Comparison of ENCODE assay signal across 8 mouse cellular contexts in the genomic region with DNA sequence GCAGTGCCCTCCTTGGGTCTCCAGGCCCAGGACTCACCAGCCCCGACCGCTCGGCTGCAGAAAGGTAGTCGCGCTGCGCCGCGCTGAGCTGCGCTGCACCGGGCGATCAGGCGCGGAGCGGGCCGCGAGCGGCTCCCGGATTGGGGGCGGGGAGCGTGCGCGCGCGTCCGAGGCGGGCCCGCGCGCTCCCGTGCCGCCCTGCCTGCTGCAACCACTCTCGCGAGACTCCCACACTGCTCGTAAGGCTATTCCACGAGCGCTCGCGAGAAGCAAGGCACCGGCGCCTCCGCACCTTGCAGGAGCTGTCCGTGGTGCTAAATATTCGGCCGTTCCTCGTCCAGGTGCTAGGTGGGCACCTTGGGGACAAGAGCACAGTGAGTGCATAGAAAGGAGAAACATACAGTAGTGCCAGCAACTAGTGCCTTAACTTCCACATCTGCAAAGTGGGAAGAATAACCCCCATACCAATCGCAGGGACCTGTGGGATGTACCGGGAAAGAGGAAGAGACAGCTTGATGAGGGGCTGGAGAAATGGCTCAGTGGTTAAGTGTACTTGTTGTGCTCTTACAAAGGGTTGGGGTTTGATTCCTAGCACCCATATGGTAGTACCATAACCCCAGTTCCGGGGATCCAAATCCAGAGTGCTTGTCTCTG. TPM values are rescaled to one million over a fixed set of nuclear protein-coding genes. Genes with fewer than 3 reads are reported as not detected.
DNase-seq lines count a peak whose midpoint lies in the region; ATAC-seq and TF ChIP-seq lines count a peak whose summit lies in the region.

Scamp5 (minus strand) TSS at position 165 of the 654 bp plus-strand sequence.

- TF ChIP-seq CTCF in thymus, adult 2 months (IDR thresholded peaks at IDR 0.05; ENCODE audit: borderline replicate concordance, control insufficient read depth, extremely low read depth, insufficient read depth, low read length, poor library complexity), result 0 out of 2 replicates have a peak, but pooled peaks have one; percentile 21

- WGBS in hindbrain, embryonic 10.5 days, result 2% methylated on average over 48 of the region's 48 CpGs
- WGBS in lung, embryonic 15.5 days, result 2% methylated on average over 35 of the region's 48 CpGs
- WGBS in thymus, adult 2 months, result 2% methylated on average over 48 of the region's 48 CpGs

- peak within 1 kb of the TSS; percentile 60 for H3K9ac ChIP-seq in lung, embryonic 15.5 days

- peaks cover 28% of the 10 kb centered on the region for H3K4me1 ChIP-seq in hindbrain, embryonic 10.5 days (replicated peaks)
- peaks cover 9% of the 10 kb centered on the region for H3K4me1 ChIP-seq in lung, embryonic 15.5 days
- H3K4me1 ChIP-seq in thymus, adult 2 months (replicated peaks; ENCODE audit: control insufficient read depth, insufficient read depth, low read length), result peaks cover 8% of the 10 kb centered on the region

- peak; percentile 71 for DNase-seq in MEL-GATA-1-ER (ENCODE audit: extremely low read depth, low read depth)
- DNase-seq in cerebellum, adult 8-10 months, result peak; percentile 91
- peak; percentile 82 to 92 for DNase-seq in frontal cortex, adult 2 months (ENCODE audit: extremely low spot score in 1 of 2, low spot score in 1 of 2)
- peak; percentile 90 for DNase-seq in hindbrain, embryonic 10.5 days (ENCODE audit: low spot score)
- peak; percentile 68 for DNase-seq in layer of hippocampus, adult 9-10 months (ENCODE audit: low spot score)
- peak; percentile 83 for DNase-seq in ovary, adult 18-20 months (ENCODE audit: low spot score)
- DNase-seq in thymus, adult 2 months, result peak; percentile 87

- peak within 1 kb of the TSS; percentile 78 for H3K4me3 ChIP-seq in hindbrain, embryonic 10.5 days
- H3K4me3 ChIP-seq in lung, embryonic 15.5 days, result peak within 1 kb of the TSS; percentile 64
- H3K4me3 ChIP-seq in thymus, adult 2 months (ENCODE audit: control insufficient read depth, insufficient read depth, low read length), result peak within 1 kb of the TSS; percentile 38

- no peaks in the 10 kb centered on the region for H3K9me3 ChIP-seq in hindbrain, embryonic 10.5 days
- H3K9me3 ChIP-seq in lung, embryonic 15.5 days, result no peaks in the 10 kb centered on the region

- peak; percentile 89 for ATAC-seq in lung, embryonic 15.5 days (ENCODE audit: borderline replicate concordance, extremely low read depth, low FRiP score, low TSS enrichment)

- peak within 1 kb of the TSS; percentile 95 for H3K4me2 ChIP-seq in lung, embryonic 15.5 days

- H3K27ac ChIP-seq in hindbrain, embryonic 10.5 days, result peak within 1 kb of the TSS; percentile 91
- H3K27ac ChIP-seq in lung, embryonic 15.5 days, result no peak within 1 kb of the TSS
- H3K27ac ChIP-seq in thymus, adult 2 months (ENCODE audit: control insufficient read depth, insufficient read depth, low read length), result no peak within 1 kb of the TSS

- H3K36me3 ChIP-seq in hindbrain, embryonic 10.5 days, result no peaks in the 10 kb centered on the region
- H3K36me3 ChIP-seq in lung, embryonic 15.5 days, result no peaks in the 10 kb centered on the region
- no peaks in the 10 kb centered on the region for H3K36me3 ChIP-seq in thymus, adult 2 months (ENCODE audit: control insufficient read depth, insufficient read depth, low read length)

- peaks cover 11% of the 10 kb centered on the region; the same call in 1 of the 2 replicates for H3K27me3 ChIP-seq in hindbrain, embryonic 10.5 days (ENCODE audit: insufficient read depth, poor library complexity, severe bottlenecking)
- peaks cover 7% of the 10 kb centered on the region for H3K27me3 ChIP-seq in lung, embryonic 15.5 days
- H3K27me3 ChIP-seq in thymus, adult 2 months (ENCODE audit: control insufficient read depth, insufficient read depth, low read length), result peaks cover 3% of the 10 kb centered on the region; the same call in 1 of the 2 replicates

- TF ChIP-seq POLR2A in thymus, adult 2 months (IDR thresholded peaks at IDR 0.05; ENCODE audit: control insufficient read depth, extremely low read depth, insufficient read depth, low read length, poor library complexity), result no peak

RNA-seq across cellular contexts. Expression of gene Scamp5, which starts in this region (rescaled TPM):
- 343 and 371 TPM in 2 replicates for polyA plus RNA-seq in frontal cortex, adult 2 months (2012; rRNA removed)
- 18.2 and 28.9 TPM in 2 replicates for polyA plus RNA-seq in hindbrain, embryonic 10.5 days (2016; fragmentation: Nextera tagmentation; extraction: Ambion mirVana)
- polyA plus RNA-seq in lung, embryonic 15.5 days (2015; fragmentation: Nextera tagmentation; extraction: Ambion mirVana), result 6.3 and 6.9 TPM in 2 replicates
- polyA plus RNA-seq in thymus, adult 2 months (2012; rRNA removed), result 9.3 and 12.1 TPM in 2 replicates

Comparison
In these comparisons a context has a peak if more than half of its experiments do, and no peak if none do; other contexts are left out.
1. RNA of gene Scamp5 (polyA plus RNA-seq): 343 to 371 TPM in frontal cortex, adult 2 months; 18.2 to 28.9 TPM in hindbrain, embryonic 10.5 days, 9.3 to 12.1 TPM in thymus, adult 2 months and 6.3 to 6.9 TPM in lung, embryonic 15.5 days; every median in the first group is over 10 times any median in the second.
2. Peak in every context shown above with its lines, with median percentiles within 50 percentile points of each other: DNase-seq and H3K4me3 ChIP-seq.